Mouse (Mus musculus): ENCODE data around the gene Zfpm1.

The Zfpm1 gene

GRCm38 (mm10) chr8:122282035-122282358, at the start of gene Zfpm1:
Gene Zfpm1, plus strand, starts transcription at chr8:122282141.
- no peak for DNase-seq (ENCODE audit: low spot score in 2 of 2)

GRCm38 (mm10) chr8:122234055-122234454, 47.9 kb upstream of the Zfpm1 start:
- DNase-seq (ENCODE audit: low spot score in 2 of 2): no peak

GRCm38 (mm10) chr8:122236521-122236920, 45.4 kb upstream of the Zfpm1 start:
- no peak for DNase-seq (ENCODE audit: low spot score in 2 of 2)

GRCm38 (mm10) chr8:122238225-122238624, 43.7 kb upstream of the Zfpm1 start:
- DNase-seq (ENCODE audit: low spot score in 2 of 2): no peak

GRCm38 (mm10) chr8:122238731-122239130, 43.2 kb upstream of the Zfpm1 start:
- DNase-seq (ENCODE audit: low spot score in 2 of 2): no peak

- DNase-seq (ENCODE audit: low spot score in 2 of 2): no peak
These were observed 41.5 kb upstream of the Zfpm1 start for GRCm38 (mm10) chr8:122240241-122241026.

- no peak for DNase-seq (ENCODE audit: low spot score in 2 of 2)
These were observed 38.6 kb upstream of the Zfpm1 start for GRCm38 (mm10) chr8:122243310-122243709.

GRCm38 (mm10) chr8:122245161-122245560, 36.8 kb upstream of the Zfpm1 start:
- DNase-seq (ENCODE audit: low spot score in 2 of 2): no peak

- DNase-seq (ENCODE audit: low spot score in 2 of 2): no peak
These were observed 35.4 kb upstream of the Zfpm1 start for GRCm38 (mm10) chr8:122246257-122247211.

DNA sequence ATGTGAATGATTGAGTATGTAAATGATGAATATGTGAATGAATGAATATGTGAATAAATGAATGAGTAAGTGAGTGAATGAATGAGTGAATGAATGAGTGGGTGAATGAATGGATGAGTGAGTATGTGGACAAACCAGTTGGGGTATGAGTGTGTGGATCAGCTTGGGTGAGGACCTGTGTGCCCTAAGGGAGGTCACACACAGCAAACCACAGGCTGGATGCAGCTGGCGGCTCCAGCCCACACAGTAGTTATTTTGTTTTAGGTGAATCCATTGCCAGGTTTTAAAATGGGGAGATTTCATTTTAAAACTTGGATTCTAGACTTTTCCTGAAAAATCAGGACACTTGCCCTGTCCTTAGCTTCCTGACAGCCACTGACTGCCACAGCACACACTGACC, 30.2 kb upstream of the Zfpm1 start:
- DNase-seq (ENCODE audit: low spot score in 2 of 2): no peak

DNA sequence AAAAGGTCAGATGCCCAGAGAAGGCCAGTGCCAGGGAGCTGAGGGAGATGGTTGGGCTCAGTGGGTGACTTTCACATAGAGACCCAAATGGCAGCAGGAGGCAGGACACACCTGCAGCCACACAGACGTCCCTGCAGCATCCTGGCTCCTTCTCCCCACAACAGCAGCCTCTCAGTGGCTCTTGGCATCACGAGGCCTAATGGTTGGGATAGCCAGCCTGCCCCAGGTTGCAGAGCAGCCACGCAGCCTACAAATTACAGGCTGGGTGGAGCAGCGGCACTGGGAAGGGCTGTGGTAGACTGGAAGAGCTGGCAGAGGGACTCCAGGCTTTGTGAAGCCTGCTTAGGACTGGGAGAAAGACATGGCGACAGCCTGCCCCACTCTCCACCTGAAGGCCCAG, 29.6 kb upstream of the Zfpm1 start:
- no peak for DNase-seq (ENCODE audit: low spot score in 2 of 2)

- peak; percentile 49 to 64 for DNase-seq (ENCODE audit: low spot score in 2 of 2)
These were observed 22.6 kb upstream of the Zfpm1 start for GRCm38 (mm10) chr8:122259351-122259750.

GRCm38 (mm10) chr8:122260755-122261154, 21.2 kb upstream of the Zfpm1 start:
- no peak for DNase-seq (ENCODE audit: low spot score in 2 of 2)

DNA sequence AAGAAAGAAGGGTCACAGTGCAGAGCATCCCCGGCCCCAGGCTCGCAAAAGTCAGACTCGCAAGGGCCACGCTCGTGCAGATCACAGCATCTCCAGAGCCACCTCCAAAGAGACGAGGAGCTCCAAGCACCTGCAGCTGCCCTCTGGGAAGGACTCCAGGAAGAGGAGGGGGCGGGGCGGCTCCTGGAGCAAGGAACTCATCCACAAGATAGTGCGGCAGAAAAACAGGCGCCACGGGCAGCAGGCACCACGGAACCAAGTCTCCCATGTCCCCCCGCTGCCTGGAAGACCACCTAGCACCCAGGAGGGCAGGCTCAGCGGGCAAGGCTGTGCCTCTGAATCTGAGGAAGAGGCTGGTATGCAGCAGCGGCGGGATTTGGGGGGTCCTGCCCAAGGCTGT, 19.1 kb upstream of the Zfpm1 start:
- DNase-seq (ENCODE audit: low spot score in 2 of 2): no peak

- no peak for DNase-seq (ENCODE audit: low spot score in 2 of 2)
These were observed 17.7 kb upstream of the Zfpm1 start for GRCm38 (mm10) chr8:122264243-122264642.

GRCm38 (mm10) chr8:122265522-122265921, 16.4 kb upstream of the Zfpm1 start:
- no peak for DNase-seq (ENCODE audit: low spot score in 2 of 2)

- no peak for DNase-seq (ENCODE audit: low spot score in 2 of 2)
These were observed 15.1 kb upstream of the Zfpm1 start for GRCm38 (mm10) chr8:122266867-122267266.

DNA sequence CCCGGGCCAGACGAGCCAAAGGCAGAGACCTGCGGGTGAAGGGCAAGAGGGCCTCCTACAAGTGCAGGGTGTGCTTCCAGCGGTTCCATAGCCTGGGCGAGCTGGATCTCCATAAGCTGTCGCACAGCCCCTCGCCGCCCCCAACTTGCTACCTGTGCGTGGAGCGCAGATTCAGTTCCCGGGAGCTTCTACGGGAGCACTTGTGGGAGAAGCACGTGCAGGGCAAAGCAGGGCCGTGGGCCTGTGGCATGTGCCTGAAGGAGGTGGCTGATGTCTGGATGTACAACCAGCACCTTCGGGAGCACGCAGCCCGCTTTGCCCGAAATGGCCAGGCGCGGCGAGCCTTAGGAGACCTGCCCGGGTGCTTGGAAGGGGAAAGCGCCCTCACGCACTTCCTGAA, 13.1 kb upstream of the Zfpm1 start:
- no peak for DNase-seq (ENCODE audit: low spot score in 2 of 2)

GRCm38 (mm10) chr8:122269404-122269803, 12.5 kb upstream of the Zfpm1 start:
- peak; percentile 64 to 78 for DNase-seq (ENCODE audit: low spot score in 2 of 2)

- DNase-seq (ENCODE audit: low spot score in 2 of 2): no peak
These were observed 11.4 kb upstream of the Zfpm1 start for GRCm38 (mm10) chr8:122270555-122270954.

GRCm38 (mm10) chr8:122273152-122273551, 8.8 kb upstream of the Zfpm1 start:
- peak; percentile 76 to 86 for DNase-seq (ENCODE audit: low spot score in 2 of 2)

- no peak for DNase-seq (ENCODE audit: low spot score in 2 of 2)
These were observed 8.1 kb upstream of the Zfpm1 start for GRCm38 (mm10) chr8:122273826-122274225.

Measured in spleen, postnatal 14 days (tissue).